Mouse (Mus musculus) intestine, embryonic 14.5 days (tissue): ENCODE data around the gene D130043K22Rik. TPM values are rescaled to one million over a fixed set of nuclear protein-coding genes. Genes with fewer than 3 reads are reported as not detected.
"Not testable (repeated sequence)": the region's sequence is repeated elsewhere in the genome, so short reads cannot be mapped to it uniquely, and the experiment has no call there.

Experiments
- ATAC-seq: fragments of 200-750 bp; cut with Nextera tagmentation; replicated peaks from 2 replicates; pipeline ENCODE4 v1.8.0; 2017; ENCODE audit warnings: low read depth, moderate number of reproducible peaks, moderate TSS enrichment, moderate library complexity; ENCODE audit not compliant: low FRiP score, low TSS enrichment
- DNase-seq: peaks from one replicate; pipeline ENCODE4 v3.0.0-alpha.2; 2018; ENCODE audit warnings: low spot score
- H3K27ac ChIP-seq: fragments of 300-500 bp; sonication (generic); 2 replicates; pipeline ENCODE4 v1.5.1; 2014; ENCODE audit warnings: low read depth, mild to moderate bottlenecking, control low read depth
- H3K27me3 ChIP-seq: fragments of 300-500 bp; sonication (generic); replicated peaks from 2 replicates; pipeline ENCODE4 v1.6.1; 2014; ENCODE audit warnings: low read length, control low read depth; ENCODE audit not compliant: control insufficient read depth, insufficient read depth
- H3K36me3 ChIP-seq: fragments of 300-500 bp; sonication (generic); 2 replicates; pipeline ENCODE4 v1.6.1; 2014; ENCODE audit warnings: low read length, control low read depth; ENCODE audit not compliant: control insufficient read depth, insufficient read depth
- H3K4me1 ChIP-seq: fragments of 300-500 bp; sonication (generic); replicated peaks from 2 replicates; pipeline ENCODE4 v1.6.1; 2014; ENCODE audit warnings: low read length, control low read depth, mixed read lengths; ENCODE audit not compliant: control insufficient read depth, insufficient read depth
- H3K4me2 ChIP-seq: fragments of 300-500 bp; sonication (generic); 2 replicates; pipeline ENCODE4 v1.6.1; 2014; ENCODE audit warnings: low read length
- H3K4me3 ChIP-seq: fragments of 300-500 bp; sonication (generic); 2 replicates; pipeline ENCODE4 v1.5.1; 2014; ENCODE audit warnings: low read depth, low read length, control low read depth, mixed read lengths
- H3K9ac ChIP-seq: fragments of 300-500 bp; sonication (generic); 2 replicates; pipeline ENCODE4 v1.6.1; 2014; ENCODE audit warnings: mild to moderate bottlenecking, low read length
- H3K9me3 ChIP-seq: fragments of 300-500 bp; sonication (generic); 2 replicates; pipeline ENCODE4 v1.6.1; 2016; ENCODE audit warnings: low read length, control low read depth; ENCODE audit not compliant: control insufficient read depth
- whole genome bisulfite sequencing: fragments of 180-500 bp; shearing (Covaris S2); extraction: QIAGEN DNeasy Blood & Tissue Kit; methylation state at CpG from one replicate; pipeline ENCODE4 v1.1.7; 2014; 5-methylcytosine and 5-hydroxymethylcytosine counted together
- polyA plus RNA-seq: library from polyadenylated mRNA; unstranded; fragments of >200 nt; fragmentation: Nextera tagmentation; extraction: Ambion mirVana; gene quantifications from 2 replicates; pipeline ENCODE4 v1.2.1, GENCODE M21; 2014

Gene D130043K22Rik
- polyA plus RNA-seq, 1 experiment from 2014 or later, result 0.74 TPM

DNA sequence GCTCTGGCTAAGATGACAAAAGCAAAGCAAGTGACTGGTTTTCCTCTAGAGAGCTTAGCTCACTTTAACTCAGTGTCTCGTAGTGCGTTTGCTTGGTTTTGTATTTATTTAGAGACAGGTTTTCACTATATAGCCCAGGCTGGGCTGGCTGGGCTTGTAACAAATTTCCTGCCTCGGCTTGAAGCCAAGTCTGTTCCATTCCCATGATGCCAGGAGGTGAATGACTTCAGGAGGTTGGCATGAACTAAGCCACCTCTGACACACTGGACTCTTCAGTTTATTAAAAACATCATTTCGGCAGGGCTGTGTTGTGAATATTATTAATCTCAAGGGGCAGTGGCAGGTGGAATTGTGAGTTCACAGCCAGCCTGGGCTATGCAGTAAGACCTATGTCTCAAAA, 19.3 kb upstream of the D130043K22Rik start:
- Histone ChIP-seq H3K9me3 (no peaks in the 10 kb centered on the region), H3K36me3 (no peaks in the 10 kb centered on the region), H3K4me3 (no peak overlapping the region), H3K9ac (no peak overlapping the region), H3K4me1 (no peaks in the 10 kb centered on the region; the same call in 1 of the 2 replicates), H3K4me2 (no peak overlapping the region), H3K27me3 (no peaks in the 10 kb centered on the region), H3K27ac (no peak overlapping the region)
- WGBS, result 77% methylated on average over 4 of the region's 4 CpGs
- ATAC-seq (no peak), DNase-seq (no peak)

DNA sequence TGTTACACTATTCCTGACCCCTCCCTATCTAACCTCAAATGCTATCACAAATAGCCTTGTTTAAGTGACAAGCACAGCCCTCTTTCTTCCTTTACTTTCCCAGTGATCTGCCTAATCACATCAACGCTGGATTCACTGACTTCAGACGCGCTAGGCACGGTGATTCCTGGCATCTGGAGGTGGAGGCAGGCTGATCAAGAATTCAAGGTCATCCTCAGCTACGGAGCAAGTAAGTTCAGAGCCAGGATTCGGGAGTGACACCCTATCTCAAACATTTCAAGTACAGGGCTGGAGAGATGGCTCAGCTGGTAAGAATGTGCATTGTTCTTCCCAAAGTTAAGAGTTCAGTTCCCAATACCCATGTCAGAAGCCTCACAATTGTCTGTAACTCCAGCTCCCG, 18.8 kb upstream of the D130043K22Rik start:
- Histone ChIP-seq H3K36me3 (no peaks in the 10 kb centered on the region), H3K27ac (no peak overlapping the region), H3K9ac (no peak overlapping the region), H3K4me2 (no peak overlapping the region), H3K27me3 (no peaks in the 10 kb centered on the region), H3K4me1 (no peaks in the 10 kb centered on the region; the same call in 1 of the 2 replicates), H3K4me3 (no peak overlapping the region), H3K9me3 (no peaks in the 10 kb centered on the region)
- no peak for DNase-seq
- 76% methylated on average over 7 of the region's 7 CpGs for WGBS
- ATAC-seq, result no peak

DNA sequence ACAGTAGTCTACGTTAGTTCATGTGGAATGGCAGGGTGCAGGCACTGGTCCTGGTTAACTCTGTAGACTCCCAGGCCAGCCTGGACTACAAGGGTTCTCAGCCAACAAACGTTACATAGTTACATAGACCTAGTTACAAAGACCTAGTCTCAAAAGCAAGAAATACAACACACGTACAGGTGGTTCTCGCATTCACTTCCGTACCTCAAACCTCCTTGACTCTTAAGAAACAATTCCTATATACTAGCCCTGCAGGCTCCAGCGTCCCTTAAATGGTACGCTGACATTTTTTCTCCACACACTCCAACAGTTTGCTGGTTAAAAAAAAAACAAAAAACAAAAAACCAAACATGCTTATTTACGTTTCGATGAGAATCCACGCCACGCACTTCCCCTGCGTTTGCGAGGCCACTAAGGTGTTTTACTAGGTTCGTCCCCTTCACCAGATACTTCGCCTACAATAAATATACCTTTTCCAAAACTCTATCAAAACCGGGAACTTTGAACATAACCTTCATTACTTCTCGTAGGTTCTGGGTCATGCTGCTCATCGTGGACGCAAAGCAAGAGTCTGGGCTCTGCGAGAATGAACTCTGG, 14.1 kb upstream of the D130043K22Rik start:
- Histone ChIP-seq H3K27me3 (no peaks in the 10 kb centered on the region), H3K27ac (peak overlapping the region; percentile 93; the same call in 1 of the 2 replicates), H3K4me1 (peaks cover 24% of the 10 kb centered on the region), H3K4me3 (peak overlapping the region; percentile 98), H3K9me3 (no peaks in the 10 kb centered on the region), H3K36me3 (no peaks in the 10 kb centered on the region; the same call in 1 of the 2 replicates), H3K4me2 (peak overlapping the region; percentile 97), H3K9ac (peak overlapping the region; percentile 59)
- 2% methylated on average over 20 of the region's 20 CpGs for WGBS
- ATAC-seq (no peak), DNase-seq (no peak)

- peaks cover 27% of the 10 kb centered on the region for H3K4me1 ChIP-seq
- peak within 1 kb of the TSS; percentile 98 for H3K4me3 ChIP-seq
- DNase-seq (peak; percentile 97), ATAC-seq (peak; percentile 95)
- under 1% methylated on average over 90 of the region's 90 CpGs for WGBS
- H3K36me3 ChIP-seq, result no peaks in the 10 kb centered on the region; the same call in 1 of the 2 replicates
- H3K27me3 ChIP-seq, result no peaks in the 10 kb centered on the region
- peak within 1 kb of the TSS; percentile 97 for H3K4me2 ChIP-seq
- no peaks in the 10 kb centered on the region for H3K9me3 ChIP-seq
- H3K9ac ChIP-seq, result peak within 1 kb of the TSS; percentile 95
- H3K27ac ChIP-seq, result peak within 1 kb of the TSS; percentile 93
Measured at GRCm38 (mm10) chr13:24831353-24832130, 13.4 kb upstream of the D130043K22Rik start, which contains the start of the genes Acot13 and Tdp2. Gene Acot13 (minus strand): TSS chr13:24831540. Gene Tdp2 (plus strand): TSS chr13:24831679.

- H3K27me3 ChIP-seq, result no peaks in the 10 kb centered on the region
- peak overlapping the region; percentile 97 for H3K4me2 ChIP-seq
- ATAC-seq, result peak; percentile 30
- DNase-seq, result no peak
- H3K27ac ChIP-seq, result peak overlapping the region; percentile 93
- H3K9ac ChIP-seq, result peak overlapping the region; percentile 95
- H3K36me3 ChIP-seq, result peaks cover 3% of the 10 kb centered on the region
- no peaks in the 10 kb centered on the region for H3K9me3 ChIP-seq
- peaks cover 27% of the 10 kb centered on the region for H3K4me1 ChIP-seq
- H3K4me3 ChIP-seq, result peak overlapping the region; percentile 98
- WGBS, result 2% methylated on average over 21 of the region's 21 CpGs
Measured at GRCm38 (mm10) chr13:24832131-24832810, 12.7 kb upstream of the D130043K22Rik start.

- whole genome bisulfite sequencing, result 29% methylated on average over 2 of the region's 2 CpGs
- Histone ChIP-seq H3K27ac (no peak overlapping the region), H3K36me3 (peaks cover 6% of the 10 kb centered on the region), H3K9me3 (no peaks in the 10 kb centered on the region), H3K4me3 (peak overlapping the region; percentile 98), H3K4me2 (peak overlapping the region; percentile 97), H3K4me1 (peaks cover 27% of the 10 kb centered on the region), H3K9ac (peak overlapping the region; percentile 95), H3K27me3 (no peaks in the 10 kb centered on the region)
- ATAC-seq (no peak), DNase-seq (no peak)
Measured at GRCm38 (mm10) chr13:24832811-24833155, 12.2 kb upstream of the D130043K22Rik start.

- WGBS, result 95% methylated on average over 8 of the region's 8 CpGs
- H3K27ac ChIP-seq, H3K9me3 ChIP-seq, H3K9ac ChIP-seq, H3K4me3 ChIP-seq, H3K27me3 ChIP-seq, H3K4me2 ChIP-seq, DNase-seq, ATAC-seq: not testable (repeated sequence)
- peaks cover 42% of the 10 kb centered on the region for H3K36me3 ChIP-seq
- peaks cover 22% of the 10 kb centered on the region for H3K4me1 ChIP-seq
Measured at GRCm38 (mm10) chr13:24837765-24838164, 7.2 kb upstream of the D130043K22Rik start.

GRCm38 (mm10) chr13:24839831-24840230, 5.1 kb upstream of the D130043K22Rik start:
- ATAC-seq, result no peak
- Histone ChIP-seq H3K27ac (no peak overlapping the region), H3K9me3 (no peaks in the 10 kb centered on the region), H3K4me1 (peaks cover 6% of the 10 kb centered on the region; the same call in 1 of the 2 replicates), H3K4me2 (no peak overlapping the region), H3K4me3 (no peak overlapping the region), H3K27me3 (no peaks in the 10 kb centered on the region), H3K36me3 (peaks cover 42% of the 10 kb centered on the region), H3K9ac (no peak overlapping the region)
- 76% methylated on average over 3 of the region's 3 CpGs for WGBS
- DNase-seq, result no peak
